Mouse (Mus musculus) CH12.LX (cell line): ENCODE results near the gene Ccdc88c.

ENCODE experiments used
- CTCF ChIP-seq, 2 experiments: IDR thresholded peaks in 1 of 2; conservative IDR thresholded peaks in 1 of 2; 2 replicates each; pipeline ENCODE4 v1.5.1; 2011 to 2012; ENCODE audit warnings: low read depth in 2 of 2, low read length in 2 of 2, improper control_type of control experiment in 1 of 2, inconsistent platforms in 1 of 2, mild to moderate bottlenecking in 1 of 2, moderate library complexity in 1 of 2
- ELF1 ChIP-seq: IDR thresholded peaks from 2 replicates; pipeline ENCODE4 v1.6.1; 2014; ENCODE audit warnings: low read depth, mild to moderate bottlenecking, inconsistent platforms, low read length, improper control_type of control experiment
- EP300 ChIP-seq: IDR thresholded peaks from 2 replicates; pipeline ENCODE4 v1.6.1; 2011; ENCODE audit warnings: low read length, improper control_type of control experiment
- KAT2A ChIP-seq: IDR thresholded peaks from 2 replicates; pipeline ENCODE4 v1.6.1; 2012; ENCODE audit warnings: low read length, improper control_type of control experiment, inconsistent platforms; ENCODE audit not compliant: insufficient replicate concordance
- MAX ChIP-seq: IDR thresholded peaks from 2 replicates; pipeline ENCODE4 v1.6.1; 2011; ENCODE audit warnings: low read length, improper control_type of control experiment
- TCF12 ChIP-seq: IDR thresholded peaks from 2 replicates; pipeline ENCODE4 v1.6.1; 2014; ENCODE audit warnings: low read depth, mild to moderate bottlenecking, inconsistent platforms, low read length, improper control_type of control experiment
- ZKSCAN1 ChIP-seq: IDR thresholded peaks from 2 replicates; pipeline ENCODE4 v1.6.1; 2012; ENCODE audit warnings: low read depth, inconsistent platforms, low read length, improper control_type of control experiment, borderline replicate concordance
- ZMIZ1 ChIP-seq: IDR thresholded peaks from 2 replicates; pipeline ENCODE4 v1.6.1; 2012; ENCODE audit warnings: low read depth, mild to moderate bottlenecking, inconsistent platforms, low read length, improper control_type of control experiment
- ZNF384 ChIP-seq: IDR thresholded peaks from 2 replicates; pipeline ENCODE4 v1.6.1; 2012; ENCODE audit warnings: low read depth, low read length, improper control_type of control experiment, inconsistent platforms

- TF ChIP-seq TCF12 (no peak), CTCF (conservative IDR thresholded peaks at IDR 0.05 in 1 of 2, IDR thresholded peaks at IDR 0.05 in 1 of 2; ENCODE audit: low read depth in 2 of 2, low read length in 2 of 2) (no peak), ZNF384 (no peak), EP300 (no peak), ZKSCAN1 (no peak), ZMIZ1 (no peak), MAX (no peak), ELF1 (no peak), KAT2A (no peak)
Observed at GRCm38 (mm10) chr12:101026025-101026424, 2.8 kb downstream of the Ccdc88c start.
